Mouse (Mus musculus) limb, embryonic 10.5 days (tissue): ENCODE measurements around the gene Cds2. TPM values are rescaled to one million over a fixed set of nuclear protein-coding genes. Genes with fewer than 3 reads are reported as not detected.
A peak's percentile ranks its signal among the peaks of the same experiment; 100 is the strongest.

Experiments
- DNase-seq: peaks from one replicate; pipeline ENCODE4 v3.0.0-alpha.2; 2017; ENCODE audit warnings: low spot score
- H3K27ac ChIP-seq: fragments of 300-500 bp; sonication (generic); 2 replicates; pipeline ENCODE4 v1.5.1; 2016; ENCODE audit warnings: mild to moderate bottlenecking
- H3K27me3 ChIP-seq: fragments of 300-500 bp; sonication (generic); 2 replicates; pipeline ENCODE4 v1.6.1; 2016; ENCODE audit warnings: low read depth, mild to moderate bottlenecking; ENCODE audit not compliant: poor library complexity, severe bottlenecking
- H3K36me3 ChIP-seq: fragments of 300-500 bp; sonication (generic); 2 replicates; pipeline ENCODE4 v1.6.1; 2016; ENCODE audit warnings: mild to moderate bottlenecking, moderate library complexity
- H3K4me1 ChIP-seq: fragments of 300-500 bp; sonication (generic); 2 replicates; pipeline ENCODE4 v1.6.1; 2016
- H3K4me3 ChIP-seq: fragments of 300-500 bp; sonication (generic); 2 replicates; pipeline ENCODE4 v1.5.1; 2016; ENCODE audit warnings: mild to moderate bottlenecking, moderate library complexity
- H3K9me3 ChIP-seq: fragments of 300-500 bp; sonication (generic); replicated peaks from 2 replicates; pipeline ENCODE4 v1.6.1; 2016; ENCODE audit warnings: mild to moderate bottlenecking
- WGBS: fragments of 180-500 bp; shearing (Covaris S2); methylation state at CpG from one replicate; pipeline ENCODE4 v1.1.7; 2016; 5-methylcytosine and 5-hydroxymethylcytosine counted together
- polyA plus RNA-seq: library from polyadenylated mRNA; unstranded; fragments of >200 nt; fragmentation: Nextera tagmentation; extraction: Ambion mirVana; gene quantifications from 2 replicates; pipeline ENCODE4 v1.2.1, GENCODE M21; 2016

Gene Cds2
- polyA plus RNA-seq, 1 experiment from 2014 or later, result 26.7 TPM

DNA sequence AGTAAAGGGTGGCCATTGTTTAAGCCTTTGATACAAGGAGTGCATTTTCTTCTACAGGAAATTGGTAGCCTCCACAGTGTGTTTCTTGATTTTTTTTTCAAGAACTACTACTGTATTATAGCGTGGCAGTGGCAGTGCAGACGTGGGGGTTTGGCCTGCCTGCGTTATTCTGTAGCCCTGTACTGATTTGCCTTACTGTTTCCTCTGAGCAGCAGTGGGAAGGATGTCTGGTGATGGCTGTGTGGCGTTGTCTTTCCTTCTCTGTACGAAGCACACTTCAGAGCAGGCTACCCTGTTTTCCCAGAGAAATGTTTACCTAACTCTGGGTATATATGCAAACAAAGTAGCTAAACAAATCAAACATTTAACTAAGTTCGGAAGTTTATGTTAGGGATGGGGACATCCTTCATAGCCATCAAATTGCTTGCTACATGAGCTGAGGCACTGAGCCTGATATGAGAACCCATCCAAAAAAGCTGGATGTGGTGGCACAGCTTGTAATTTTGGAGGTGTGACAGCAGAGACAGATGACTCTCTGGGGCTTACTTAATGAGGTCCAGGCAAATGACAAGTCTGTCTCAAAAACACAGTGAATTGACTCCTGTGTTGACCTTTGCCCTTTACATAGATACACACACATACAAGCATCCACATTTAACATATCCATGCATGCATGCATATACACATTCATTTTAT lies 9.9 kb downstream of the Cds2 start:
- H3K27ac ChIP-seq, result no peak overlapping the region
- H3K4me3 ChIP-seq, result no peak overlapping the region
- no peaks in the 10 kb centered on the region for H3K9me3 ChIP-seq
- DNase-seq, result no peak
- H3K27me3 ChIP-seq, result no peaks in the 10 kb centered on the region
- 75% methylated on average over 6 of the region's 6 CpGs for WGBS
- H3K36me3 ChIP-seq, result no peaks in the 10 kb centered on the region
- H3K4me1 ChIP-seq, result peaks cover 7% of the 10 kb centered on the region; the same call in 1 of the 2 replicates

DNA sequence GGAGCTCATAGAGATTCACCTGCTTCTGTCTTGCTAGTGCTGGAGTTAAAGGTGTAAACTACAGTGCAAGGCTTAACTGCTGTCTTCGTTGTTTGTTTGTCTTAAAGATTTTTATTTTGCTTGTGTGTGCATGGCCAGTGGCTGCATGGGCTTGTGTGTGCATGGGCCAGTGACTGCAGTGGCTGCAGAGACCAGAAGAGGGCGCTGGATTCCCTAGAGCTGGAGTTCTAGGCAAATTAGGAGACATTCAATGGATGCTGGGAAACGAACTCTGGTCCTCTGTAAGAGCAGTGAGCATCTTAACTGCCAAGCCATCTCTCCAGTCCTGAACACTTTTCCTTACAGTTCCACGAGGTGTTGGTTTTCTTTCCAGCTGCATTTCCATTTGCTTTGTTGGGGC lies 12.6 kb downstream of the Cds2 start:
- H3K9me3 ChIP-seq, result no peaks in the 10 kb centered on the region
- H3K4me3 ChIP-seq, result no peak overlapping the region
- WGBS, result 77% methylated on average over 4 of the region's 4 CpGs
- DNase-seq, result no peak
- no peak overlapping the region for H3K27ac ChIP-seq
- H3K36me3 ChIP-seq, result peaks cover 2% of the 10 kb centered on the region; the same call in 1 of the 2 replicates
- no peaks in the 10 kb centered on the region for H3K27me3 ChIP-seq
- H3K4me1 ChIP-seq, result peaks cover 7% of the 10 kb centered on the region; the same call in 1 of the 2 replicates

DNA sequence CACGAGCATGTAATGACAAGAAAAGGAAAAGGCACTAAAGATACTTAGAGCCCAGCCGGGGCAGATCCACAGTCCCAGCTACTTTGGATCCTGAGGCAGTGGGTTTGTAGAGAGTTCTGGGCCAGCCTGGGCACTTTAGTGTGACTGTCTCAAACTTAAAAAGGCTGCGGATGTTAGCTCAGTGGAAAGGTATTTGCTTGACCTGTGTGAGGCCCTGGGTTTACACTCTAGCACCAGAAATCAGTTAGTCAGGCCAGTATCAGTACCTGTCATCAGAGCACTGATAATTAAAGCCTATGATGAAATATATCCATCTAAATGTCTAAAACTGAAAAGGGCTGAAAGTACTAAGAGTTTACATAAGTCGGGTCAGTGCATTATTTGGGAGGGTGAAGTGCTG lies 13.3 kb downstream of the Cds2 start:
- peaks cover 7% of the 10 kb centered on the region; the same call in 1 of the 2 replicates for H3K4me1 ChIP-seq
- no peak overlapping the region for H3K27ac ChIP-seq
- H3K9me3 ChIP-seq, result no peaks in the 10 kb centered on the region
- no peak for DNase-seq
- 87% methylated on average over 4 of the region's 4 CpGs for WGBS
- H3K4me3 ChIP-seq, result no peak overlapping the region
- H3K27me3 ChIP-seq, result no peaks in the 10 kb centered on the region
- H3K36me3 ChIP-seq, result peaks cover 7% of the 10 kb centered on the region; the same call in 1 of the 2 replicates

DNA sequence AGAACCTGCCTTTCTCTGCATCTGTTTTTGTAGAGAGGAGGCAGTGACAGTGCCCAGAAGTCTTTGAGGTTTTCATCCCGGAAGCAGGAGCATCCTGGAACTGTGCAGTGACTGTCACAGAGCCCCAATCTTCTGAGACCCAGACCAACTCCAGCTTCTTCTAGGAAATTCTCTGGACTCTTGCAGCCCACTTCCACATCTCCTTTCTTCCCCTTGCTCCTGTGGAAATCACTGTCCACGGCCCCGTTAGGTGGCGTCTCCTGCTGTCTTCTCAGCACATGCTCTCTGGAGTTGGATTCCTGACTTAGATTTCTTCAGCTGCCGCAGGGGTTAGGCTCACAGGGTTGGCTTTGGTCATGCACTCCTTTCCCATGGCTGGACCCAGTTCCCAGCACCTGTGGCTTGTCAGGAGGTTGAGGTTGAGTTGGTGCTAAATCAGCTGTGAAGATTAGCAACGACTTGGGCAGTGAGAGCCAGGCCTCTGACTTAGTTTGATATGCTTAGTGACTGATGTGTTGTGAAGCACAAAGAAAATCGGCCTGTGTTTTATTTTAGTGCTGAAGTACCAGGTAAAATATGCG lies 15.4 kb downstream of the Cds2 start:
- 82% methylated on average over 8 of the region's 8 CpGs for WGBS
- no peaks in the 10 kb centered on the region for H3K27me3 ChIP-seq
- peaks cover 18% of the 10 kb centered on the region for H3K4me1 ChIP-seq
- peaks cover 7% of the 10 kb centered on the region; the same call in 1 of the 2 replicates for H3K36me3 ChIP-seq
- no peak overlapping the region for H3K4me3 ChIP-seq
- no peaks in the 10 kb centered on the region for H3K9me3 ChIP-seq
- no peak for DNase-seq
- no peak overlapping the region for H3K27ac ChIP-seq

DNA sequence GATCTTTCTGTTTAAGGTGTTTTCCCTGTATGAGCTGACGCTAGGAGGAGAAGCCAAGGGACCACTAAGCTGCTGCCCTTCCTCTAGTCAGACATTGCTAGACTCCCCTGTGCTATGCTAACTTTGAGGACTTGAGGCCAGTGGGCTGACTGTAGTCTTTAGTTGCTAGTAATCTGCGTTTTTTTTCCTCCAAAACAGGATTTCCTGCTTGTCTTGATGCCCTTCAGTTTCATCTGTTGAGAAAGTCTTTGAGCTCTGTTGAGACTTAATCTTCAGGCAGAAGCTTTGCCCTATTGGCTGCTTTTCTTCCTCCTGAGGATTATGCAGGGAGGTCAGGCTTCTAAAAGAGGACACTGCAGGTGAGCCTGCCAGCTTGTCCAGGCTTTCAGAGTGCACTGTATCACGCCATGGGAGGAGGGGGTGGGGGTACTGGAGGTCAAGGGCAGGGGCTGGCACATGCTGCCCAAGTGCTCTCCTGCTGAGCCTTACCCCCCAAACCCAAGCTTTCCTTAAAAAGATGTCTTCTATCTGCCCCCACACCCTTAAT lies 16.5 kb downstream of the Cds2 start:
- Histone ChIP-seq H3K27ac (no peak overlapping the region), H3K27me3 (no peaks in the 10 kb centered on the region), H3K4me3 (no peak overlapping the region), H3K36me3 (peaks cover 7% of the 10 kb centered on the region; the same call in 1 of the 2 replicates), H3K4me1 (peaks cover 28% of the 10 kb centered on the region), H3K9me3 (no peaks in the 10 kb centered on the region)
- WGBS, result 66% methylated on average over 3 of the region's 3 CpGs
- DNase-seq, result no peak

DNA sequence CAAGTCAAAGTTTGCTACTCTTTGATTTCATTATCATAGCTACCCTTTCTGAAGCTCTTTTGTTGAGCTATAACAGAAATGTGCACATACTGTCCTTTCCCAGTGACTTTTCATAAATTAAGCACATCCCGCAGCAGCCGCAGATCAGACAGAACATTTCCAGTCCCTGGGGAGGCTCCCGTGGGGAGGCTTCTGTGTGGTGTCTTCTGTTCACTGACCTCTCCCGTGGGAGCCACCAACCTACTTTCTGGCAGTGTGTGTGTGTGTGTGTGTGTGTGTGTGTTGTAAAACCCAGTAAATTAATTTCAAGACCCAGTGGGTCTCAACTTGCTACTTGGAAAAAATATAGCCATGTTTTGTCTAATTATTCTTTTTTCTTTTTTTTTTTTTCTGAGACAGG lies 17.0 kb downstream of the Cds2 start:
- peaks cover 30% of the 10 kb centered on the region for H3K4me1 ChIP-seq
- 86% methylated on average over 4 of the region's 4 CpGs for WGBS

DNA sequence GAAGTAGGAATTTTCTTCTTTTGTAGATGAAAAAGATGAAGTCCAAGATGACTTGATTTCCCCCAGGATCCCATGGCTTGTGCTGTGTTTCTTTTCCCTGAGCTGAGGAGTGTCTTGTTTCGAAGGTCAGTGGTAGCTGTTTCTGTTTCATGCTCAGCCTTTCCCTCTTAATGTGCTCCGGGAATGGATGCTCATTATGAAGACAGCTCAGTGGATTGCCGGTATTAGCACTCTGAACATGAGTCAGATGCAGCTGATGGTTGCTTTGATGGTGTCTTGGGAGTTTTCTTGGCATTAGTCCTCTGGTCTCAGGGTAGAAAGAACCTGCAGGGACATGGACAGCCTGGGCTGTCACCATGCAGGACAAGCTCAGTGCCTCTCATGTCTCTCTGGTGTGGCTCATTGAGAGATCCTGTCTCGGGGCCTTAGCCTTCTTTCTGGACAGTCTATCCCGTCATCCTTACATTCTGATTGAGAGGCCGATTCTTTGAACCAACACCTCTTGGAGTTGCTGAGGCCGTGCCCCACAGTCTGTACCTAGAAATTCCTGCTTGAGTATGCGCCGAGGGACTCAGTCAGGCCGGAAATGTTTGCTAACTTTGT lies 17.7 kb downstream of the Cds2 start:
- WGBS, result 95% methylated on average over 10 of the region's 10 CpGs
- peaks cover 11% of the 10 kb centered on the region; the same call in 1 of the 2 replicates for H3K36me3 ChIP-seq
- no peak for DNase-seq
- H3K9me3 ChIP-seq, result no peaks in the 10 kb centered on the region
- no peak overlapping the region for H3K4me3 ChIP-seq
- peaks cover 30% of the 10 kb centered on the region for H3K4me1 ChIP-seq
- no peaks in the 10 kb centered on the region for H3K27me3 ChIP-seq
- H3K27ac ChIP-seq, result no peak overlapping the region

More for the DNA sequence above, 17.0 kb downstream of the Cds2 start:
- H3K9me3 ChIP-seq, result no peaks in the 10 kb centered on the region
- peaks cover 7% of the 10 kb centered on the region; the same call in 1 of the 2 replicates for H3K36me3 ChIP-seq
- H3K4me3 ChIP-seq, result no peak overlapping the region
- no peak for DNase-seq
- H3K27me3 ChIP-seq, result no peaks in the 10 kb centered on the region
- H3K27ac ChIP-seq, result no peak overlapping the region

DNA sequence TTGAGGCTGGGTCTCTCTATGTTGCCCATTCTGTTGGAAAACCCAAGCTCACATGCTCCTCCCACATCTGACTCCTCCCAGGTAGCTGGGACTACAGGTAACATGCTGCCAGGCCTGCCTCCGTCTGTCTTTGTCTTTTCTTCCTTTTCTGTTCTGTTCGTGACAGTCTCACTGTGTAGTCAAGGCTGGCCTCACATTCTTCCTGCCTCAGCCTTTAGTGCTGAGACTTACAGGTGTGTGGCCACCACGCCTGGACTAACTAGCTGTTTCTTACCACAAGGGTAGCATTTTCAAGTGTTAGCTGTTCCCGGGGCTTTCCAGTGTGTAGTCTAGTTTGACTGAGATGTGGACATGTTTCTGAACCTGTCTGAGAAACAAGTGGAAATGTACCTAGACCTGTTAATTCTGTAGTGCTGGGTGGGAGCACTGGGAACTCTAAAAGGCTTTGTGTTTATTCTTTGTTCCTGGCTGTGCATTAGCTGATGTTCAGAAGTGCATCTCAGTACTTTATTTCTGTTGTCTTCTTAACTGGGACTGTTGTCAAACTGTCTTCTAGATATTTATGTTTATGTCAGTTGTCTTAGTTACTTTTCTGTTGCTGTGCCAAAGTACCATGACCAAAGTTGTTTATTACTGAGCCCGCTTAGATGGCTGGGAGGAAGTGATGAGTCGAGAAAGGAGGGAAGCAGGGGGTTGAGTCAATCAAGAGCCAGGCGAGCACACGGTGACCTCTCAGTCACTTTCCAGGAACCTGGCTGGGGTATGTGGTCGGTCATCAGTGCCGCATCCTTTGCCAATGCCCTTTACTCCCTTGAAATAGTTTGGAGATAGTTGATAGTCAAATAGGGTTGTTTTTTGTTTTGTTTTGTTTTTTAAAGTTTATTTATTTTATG lies 18.9 kb downstream of the Cds2 start:
- Histone ChIP-seq H3K27ac (no peak overlapping the region), H3K9me3 (no peaks in the 10 kb centered on the region), H3K27me3 (no peaks in the 10 kb centered on the region), H3K4me3 (no peak overlapping the region), H3K36me3 (peaks cover 11% of the 10 kb centered on the region; the same call in 1 of the 2 replicates), H3K4me1 (peaks cover 30% of the 10 kb centered on the region)
- WGBS, result 70% methylated on average over 10 of the region's 10 CpGs
- DNase-seq, result no peak

DNA sequence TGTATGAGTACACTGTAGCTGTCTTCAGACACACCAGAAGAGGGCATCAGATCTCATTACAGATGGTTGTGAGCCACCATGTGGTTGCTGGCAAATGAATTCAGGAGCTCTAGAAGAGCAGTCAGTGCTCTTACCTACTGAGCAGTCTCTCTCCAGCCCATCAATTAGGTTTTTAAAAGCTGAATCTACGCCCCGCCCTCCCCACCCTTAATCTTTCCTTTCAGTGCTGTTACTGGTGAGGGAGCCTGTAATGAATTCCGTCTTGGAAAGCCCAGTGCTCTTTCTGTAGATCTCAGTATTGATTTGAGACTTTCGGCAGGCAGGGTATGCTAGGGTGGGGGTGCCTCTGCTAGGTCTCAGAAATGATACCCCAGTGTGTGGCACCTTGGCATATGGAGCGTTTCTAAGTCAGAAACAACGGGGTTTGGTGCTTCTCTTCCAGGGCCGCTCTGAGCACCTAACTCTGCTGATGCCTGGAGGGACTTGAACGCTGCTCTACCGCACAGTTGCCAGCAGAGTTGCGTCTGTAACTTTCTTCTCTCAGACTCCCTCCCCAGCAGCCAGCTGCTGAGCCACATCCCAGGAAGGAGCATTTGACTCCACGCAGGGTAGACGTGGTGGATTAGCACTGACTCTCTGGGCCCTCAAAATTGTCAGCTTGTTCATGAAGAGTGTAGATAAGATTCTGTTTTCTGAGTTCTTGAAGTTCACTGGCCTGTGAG lies 19.7 kb downstream of the Cds2 start:
- Histone ChIP-seq H3K27ac (0 out of 2 replicates have a peak overlapping the region, but pooled peaks have one; percentile 46), H3K27me3 (no peaks in the 10 kb centered on the region), H3K9me3 (no peaks in the 10 kb centered on the region), H3K4me1 (peaks cover 30% of the 10 kb centered on the region), H3K36me3 (peaks cover 11% of the 10 kb centered on the region; the same call in 1 of the 2 replicates), H3K4me3 (no peak overlapping the region)
- no peak for DNase-seq
- WGBS, result 53% methylated on average over 12 of the region's 12 CpGs

DNA sequence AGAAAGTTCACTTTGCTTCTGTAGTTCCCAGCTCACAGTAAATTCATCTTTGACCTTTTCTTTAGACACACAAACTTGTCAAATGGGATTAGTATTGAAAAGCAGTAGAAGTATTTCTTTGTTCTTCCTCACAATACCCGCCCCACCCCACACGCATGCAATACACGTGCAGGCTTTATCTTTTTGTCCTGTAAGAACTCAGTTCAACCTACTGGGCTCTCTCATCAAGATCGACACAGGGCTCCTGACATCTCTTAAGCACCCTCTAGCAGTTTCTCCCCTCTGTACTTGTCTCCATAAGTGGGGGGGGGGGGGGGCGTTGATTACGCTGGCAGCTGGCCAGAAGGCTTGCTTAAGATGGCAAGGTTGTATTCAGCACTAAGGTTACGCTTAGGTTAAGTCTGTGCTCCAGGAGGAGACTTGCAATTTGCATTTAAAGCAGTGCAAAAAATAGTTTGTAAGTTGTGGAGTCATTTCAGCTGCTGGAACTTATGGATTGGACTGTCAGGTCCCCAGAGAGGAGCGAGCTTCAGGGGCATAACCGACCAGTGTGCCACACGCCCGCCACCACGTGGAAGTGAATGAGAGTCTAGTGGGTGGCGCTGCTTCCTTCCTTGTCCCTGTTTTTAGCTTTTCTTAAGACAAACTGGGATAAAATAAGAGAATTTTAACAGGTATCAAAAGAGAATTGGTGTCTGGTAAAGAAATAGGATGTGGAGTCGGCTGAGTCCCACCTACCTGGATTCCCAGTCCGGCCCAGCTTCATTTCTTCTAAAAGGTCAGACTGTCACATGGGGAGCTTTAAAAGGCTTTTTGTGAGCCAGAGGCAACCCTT lies 20.5 kb downstream of the Cds2 start:
- 0 out of 2 replicates have a peak overlapping the region, but pooled peaks have one; percentile 46 for H3K27ac ChIP-seq
- no peaks in the 10 kb centered on the region for H3K27me3 ChIP-seq
- peaks cover 11% of the 10 kb centered on the region; the same call in 1 of the 2 replicates for H3K36me3 ChIP-seq
- no peak overlapping the region for H3K4me3 ChIP-seq
- H3K4me1 ChIP-seq, result peaks cover 30% of the 10 kb centered on the region
- WGBS, result 89% methylated on average over 15 of the region's 15 CpGs
- DNase-seq, result no peak
- no peaks in the 10 kb centered on the region for H3K9me3 ChIP-seq

DNA sequence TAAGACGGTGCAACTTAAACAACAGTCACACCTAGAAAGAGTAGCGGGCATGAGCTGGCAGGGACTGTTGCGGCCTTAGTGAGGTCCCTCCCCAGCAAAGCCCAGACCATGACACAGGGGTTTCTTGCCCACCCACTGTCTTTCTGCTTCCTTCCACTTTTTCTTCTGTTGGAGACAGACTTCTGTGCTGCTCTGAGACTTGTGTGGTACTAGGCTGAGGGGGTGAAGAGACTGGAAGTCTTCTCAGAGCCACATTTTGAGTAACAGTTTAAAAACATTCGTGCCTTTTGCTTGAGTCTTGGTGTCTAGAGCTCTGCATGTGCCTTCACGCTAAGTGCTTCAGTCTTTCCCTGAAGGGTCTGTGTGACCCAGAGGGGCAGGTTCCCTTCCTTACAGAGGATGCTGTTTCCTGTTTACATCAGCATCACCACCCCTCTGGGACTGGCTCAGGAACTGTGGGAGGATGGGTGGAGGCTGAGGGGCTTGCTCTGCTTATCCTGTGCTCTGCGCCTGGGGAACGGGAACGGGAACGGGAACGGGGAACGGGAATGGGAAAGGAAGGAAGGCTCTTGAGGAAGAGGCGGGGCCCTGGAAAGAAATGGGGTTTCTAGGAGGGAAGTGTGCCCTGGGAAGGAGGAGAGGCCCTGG lies 21.7 kb downstream of the Cds2 start:
- WGBS, result 81% methylated on average over 12 of the region's 12 CpGs
- no peak for DNase-seq
- Histone ChIP-seq H3K27ac (peak overlapping the region; percentile 32; the same call in 1 of the 2 replicates), H3K36me3 (peaks cover 11% of the 10 kb centered on the region; the same call in 1 of the 2 replicates), H3K4me1 (peaks cover 30% of the 10 kb centered on the region), H3K9me3 (no peaks in the 10 kb centered on the region), H3K4me3 (no peak overlapping the region), H3K27me3 (no peaks in the 10 kb centered on the region)
